Mouse (Mus musculus): Measurements from ENCODE around the gene Fkrp. TPM values are rescaled to one million over a fixed set of nuclear protein-coding genes. Genes with fewer than 3 reads are reported as not detected.

Fkrp gene
- total RNA-seq, 2 experiments from 2014 or later, result 46.2 to 48.0 TPM

DNA sequence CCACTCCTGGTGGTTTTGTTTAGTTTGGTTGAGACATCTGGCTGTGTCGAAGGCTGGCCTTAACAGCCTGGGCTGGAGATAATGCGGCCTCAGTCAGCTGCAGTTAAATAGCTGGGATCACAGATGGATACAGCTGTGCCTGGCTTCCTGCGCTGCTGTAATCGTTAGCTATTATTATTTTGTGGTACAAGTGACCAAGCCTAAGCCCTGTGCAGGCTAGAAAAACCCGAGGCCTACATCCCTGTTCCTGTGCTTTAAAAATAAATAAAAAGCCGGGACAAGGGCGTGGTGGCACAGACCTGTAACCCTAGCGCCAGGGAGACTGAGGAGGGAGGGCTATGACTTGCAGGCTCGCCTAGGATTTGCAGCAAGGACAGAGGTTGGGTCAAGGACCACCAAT lies 7.9 kb downstream of the Fkrp start:
- no peak for DNase-seq (ENCODE audit: low spot score)

GRCm38 (mm10) chr7:16807936-16808335 lies 8.6 kb downstream of the Fkrp start:
- intact Hi-C loops (cut with DNase I), result loop anchor here (2.0 to 5.0 kb wide), 2 partner anchors 61 to 181 kb away; no protein-coding TSS in a partner anchor
- no peak for DNase-seq (ENCODE audit: low spot score)

More for the DNA sequence above, 7.9 kb downstream of the Fkrp start:
- intact Hi-C loops (cut with DNase I), result loop anchor here (2.0 to 5.0 kb wide), 2 partner anchors 62 to 181 kb away; no protein-coding TSS in a partner anchor

DNA sequence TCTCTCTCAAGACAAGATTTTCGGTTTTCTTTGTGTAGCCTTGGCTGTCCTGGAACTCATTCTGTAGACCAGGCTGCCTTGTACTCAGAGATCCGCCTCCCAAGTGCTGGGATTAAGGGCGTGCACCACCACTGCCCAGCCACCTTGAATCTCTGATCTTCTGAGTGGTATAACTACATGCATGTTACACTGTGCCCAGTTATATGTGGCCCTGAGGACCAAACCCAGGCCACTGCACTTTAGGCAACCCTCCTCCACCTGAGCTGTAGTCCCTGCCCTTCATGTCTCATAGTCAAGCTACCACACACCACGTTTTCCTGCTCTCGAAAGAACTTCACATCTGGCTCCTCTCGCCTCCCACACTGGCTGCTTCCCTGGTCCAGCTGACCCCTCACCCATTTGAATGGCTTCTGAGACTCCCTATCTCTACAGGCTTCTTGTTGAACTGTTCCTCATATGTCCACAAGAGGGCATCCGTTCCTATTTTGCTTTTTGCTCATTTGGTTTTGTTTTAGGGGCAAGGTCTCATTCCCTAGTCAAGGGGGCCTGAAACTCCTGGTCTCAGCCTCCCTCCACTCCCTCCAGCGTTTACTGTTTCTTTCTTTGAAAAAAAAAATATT lies 12.0 kb downstream of the Fkrp start:
- no peak for DNase-seq (ENCODE audit: low spot score)
- intact Hi-C loops (cut with DNase I), result loop anchor here (5.0 kb wide), 1 partner anchor 177 kb away; no protein-coding TSS in a partner anchor

GRCm38 (mm10) chr7:16794886-16795285 lies 21.6 kb downstream of the Fkrp start:
- no peak for DNase-seq (ENCODE audit: low spot score)
- intact Hi-C loops (cut with DNase I), result no loop called here

DNA sequence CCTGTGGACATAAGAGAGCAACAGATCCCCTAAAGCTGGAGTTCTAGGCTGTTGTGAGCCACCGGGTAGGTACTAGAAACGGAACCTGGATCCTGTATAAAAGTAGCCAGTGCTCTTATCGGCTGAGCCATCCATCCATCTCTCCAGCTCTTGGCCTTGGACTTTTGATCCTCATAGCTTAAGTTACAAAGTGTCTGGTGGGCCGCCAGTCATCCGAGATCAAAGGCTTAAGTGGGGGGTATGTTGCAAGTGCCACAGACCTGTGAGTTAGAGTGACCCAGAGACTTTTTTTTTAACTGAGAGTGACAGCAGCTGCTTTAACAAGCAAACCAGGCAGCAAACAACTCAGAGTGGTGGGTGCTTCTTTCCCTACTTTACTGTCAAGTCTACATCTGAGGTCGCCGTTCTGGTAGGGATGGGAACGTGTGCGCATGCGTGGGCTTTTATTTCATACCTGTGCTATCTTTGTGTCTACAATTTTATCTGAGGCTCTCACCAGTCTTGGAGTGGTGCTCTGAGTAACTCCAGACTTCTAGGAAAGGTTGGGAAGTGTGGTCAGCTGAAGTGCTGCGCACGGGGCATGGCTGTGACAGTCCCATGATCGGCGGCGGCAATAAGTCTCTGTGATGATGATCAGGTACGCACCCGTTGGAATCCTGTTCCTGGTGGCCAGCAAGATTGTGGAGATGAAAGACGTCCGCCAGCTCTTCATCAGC lies 23.4 kb downstream of the Fkrp start:
- DNase-seq (ENCODE audit: low spot score), result no peak

GRCm38 (mm10) chr7:16792316-16792715 lies 24.2 kb downstream of the Fkrp start:
- no peak for DNase-seq (ENCODE audit: low spot score)
- intact Hi-C loops (cut with DNase I), result no loop called here

More for the DNA sequence above, 23.4 kb downstream of the Fkrp start:
- intact Hi-C loops (cut with DNase I), result no loop called here

DNA sequence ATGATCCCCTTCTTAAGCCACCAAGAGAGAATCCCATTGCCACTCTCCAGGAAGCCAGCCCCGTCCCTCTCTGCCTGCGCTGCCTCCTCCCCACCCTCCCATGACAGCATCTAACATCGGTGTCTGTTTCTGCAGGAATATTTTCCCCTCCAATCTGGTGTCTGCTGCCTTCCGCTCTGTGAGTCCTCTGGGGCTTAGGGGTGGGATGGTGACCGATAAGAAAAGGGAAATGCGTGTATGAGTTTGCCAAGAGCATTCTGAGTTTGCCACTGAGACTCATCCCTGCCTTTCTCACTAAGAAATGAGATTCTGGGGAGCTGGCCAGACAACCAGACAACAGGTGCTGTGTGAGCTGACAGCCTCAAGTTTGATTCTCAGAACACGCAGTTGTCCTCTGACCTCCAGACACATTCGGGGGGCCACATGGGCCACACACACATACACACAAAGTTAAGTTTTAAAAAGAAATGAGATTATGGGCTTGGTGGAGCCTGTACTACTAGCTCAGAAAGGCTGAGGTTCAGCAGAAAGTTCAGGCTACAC lies 30.9 kb downstream of the Fkrp start:
- intact Hi-C loops (cut with DNase I), result no loop called here
- no peak for DNase-seq (ENCODE audit: low spot score)

- DNase-seq (ENCODE audit: low spot score), result no peak
- intact Hi-C loops (cut with DNase I), result no loop called here
These were observed 32.0 kb downstream of the Fkrp start for GRCm38 (mm10) chr7:16784498-16784976.

DNA sequence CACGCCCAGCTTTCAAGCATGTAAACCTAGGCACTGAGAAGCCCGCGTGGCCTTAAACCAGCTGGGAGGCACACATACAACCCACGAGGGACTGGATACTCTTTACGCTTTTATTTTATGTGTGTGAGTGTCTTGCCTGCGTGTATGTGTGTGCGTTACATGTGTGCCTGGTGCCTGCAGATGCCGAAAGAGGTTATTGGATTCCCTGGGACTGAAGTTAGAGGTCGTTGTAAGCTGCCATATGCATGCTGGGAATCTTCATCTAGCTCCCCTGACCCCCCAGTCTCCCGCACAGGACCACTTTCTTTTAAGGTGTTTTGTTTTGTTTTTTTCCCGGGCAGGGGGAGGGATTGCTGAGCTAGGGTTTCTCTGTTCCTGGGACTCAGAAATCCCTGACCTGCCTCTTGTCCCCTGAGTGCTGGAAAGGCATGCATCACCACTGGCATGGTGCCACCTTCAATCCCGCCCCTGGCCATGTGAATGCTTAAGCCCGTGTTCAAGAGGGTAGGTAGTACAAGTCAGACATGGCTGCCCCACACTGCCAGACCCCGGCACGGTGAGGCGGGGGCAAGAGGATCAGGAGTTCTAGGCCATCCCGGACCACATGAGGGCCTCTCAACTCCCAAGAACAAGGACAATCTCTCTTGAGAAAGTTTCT lies 32.6 kb downstream of the Fkrp start:
- DNase-seq (ENCODE audit: low spot score), result peak; percentile 31
- intact Hi-C loops (cut with DNase I), result loop anchor here (2.0 kb wide), 1 partner anchor 23 kb away; no protein-coding TSS in a partner anchor

- intact Hi-C loops (cut with DNase I), result loop anchor here (2.0 kb wide), 1 partner anchor 22 kb away; no protein-coding TSS in a partner anchor
- no peak for DNase-seq (ENCODE audit: low spot score)
These were observed 33.3 kb downstream of the Fkrp start for GRCm38 (mm10) chr7:16783224-16783688.

- DNase-seq (ENCODE audit: low spot score), result no peak
- intact Hi-C loops (cut with DNase I), result loop anchor here (2.0 kb wide), 1 partner anchor 22 kb away; no protein-coding TSS in a partner anchor
These were observed 33.9 kb downstream of the Fkrp start for GRCm38 (mm10) chr7:16782555-16783125.

DNA sequence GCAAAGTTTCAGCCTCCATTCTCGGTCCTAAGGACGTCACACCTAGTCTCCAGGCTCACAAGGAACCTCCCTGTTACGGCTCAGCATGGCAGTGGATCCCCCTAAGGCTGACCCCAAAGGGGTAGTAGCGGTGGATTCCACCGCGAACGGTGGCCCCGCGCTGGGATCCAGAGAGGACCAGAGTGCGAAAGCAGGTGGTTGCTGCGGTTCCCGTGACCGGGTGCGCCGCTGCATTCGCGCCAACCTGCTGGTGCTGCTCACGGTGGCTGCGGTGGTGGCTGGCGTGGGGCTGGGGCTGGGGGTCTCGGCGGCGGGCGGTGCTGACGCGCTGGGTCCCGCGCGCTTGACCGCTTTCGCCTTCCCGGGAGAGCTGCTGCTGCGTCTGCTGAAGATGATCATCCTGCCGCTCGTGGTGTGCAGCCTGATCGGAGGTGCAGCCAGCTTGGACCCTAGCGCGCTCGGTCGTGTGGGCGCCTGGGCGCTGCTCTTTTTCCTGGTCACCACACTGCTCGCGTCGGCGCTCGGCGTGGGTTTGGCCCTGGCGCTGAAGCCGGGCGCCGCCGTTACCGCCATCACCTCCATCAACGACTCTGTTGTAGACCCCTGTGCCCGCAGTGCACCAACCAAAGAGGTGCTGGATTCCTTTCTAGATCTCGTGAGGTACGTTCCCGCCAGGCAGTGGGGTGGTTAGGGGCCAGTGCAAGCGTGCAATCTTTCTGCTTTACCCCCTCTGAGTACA lies 34.5 kb downstream of the Fkrp start:
- DNase-seq (ENCODE audit: low spot score), result no peak
- intact Hi-C loops (cut with DNase I), result loop anchor here (2.0 kb wide), 2 partner anchors 21 to 35 kb away; no protein-coding TSS in a partner anchor

GRCm38 (mm10) chr7:16781555-16781815 lies 35.0 kb downstream of the Fkrp start:
- intact Hi-C loops (cut with DNase I), result loop anchor here (2.0 kb wide), 1 partner anchor 35 kb away; no protein-coding TSS in a partner anchor

GRCm38 (mm10) chr7:16780825-16781554 lies 35.5 kb downstream of the Fkrp start, which contains the start of gene Slc1a5:
Gene Slc1a5, plus strand, starts transcription at chr7:16781340.
- intact Hi-C loops (cut with DNase I), result loop anchor here (2.0 kb wide), 1 partner anchor 34 kb away; no protein-coding TSS in a partner anchor
- DNase-seq (ENCODE audit: low spot score), result peak; percentile 88

More at GRCm38 (mm10) chr7:16781555-16781815, 35.0 kb downstream of the Fkrp start:
- no peak for DNase-seq (ENCODE audit: low spot score)

- intact Hi-C loops (cut with DNase I), result loop anchor here (2.0 kb wide), 1 partner anchor 33 kb away; no protein-coding TSS in a partner anchor
- peak; percentile 73 for DNase-seq (ENCODE audit: low spot score)
These were observed 36.5 kb downstream of the Fkrp start for GRCm38 (mm10) chr7:16780076-16780475.

- DNase-seq (ENCODE audit: low spot score), result no peak
- intact Hi-C loops (cut with DNase I), result no loop called here
These were observed 40.6 kb downstream of the Fkrp start for GRCm38 (mm10) chr7:16775888-16776287.

DNA sequence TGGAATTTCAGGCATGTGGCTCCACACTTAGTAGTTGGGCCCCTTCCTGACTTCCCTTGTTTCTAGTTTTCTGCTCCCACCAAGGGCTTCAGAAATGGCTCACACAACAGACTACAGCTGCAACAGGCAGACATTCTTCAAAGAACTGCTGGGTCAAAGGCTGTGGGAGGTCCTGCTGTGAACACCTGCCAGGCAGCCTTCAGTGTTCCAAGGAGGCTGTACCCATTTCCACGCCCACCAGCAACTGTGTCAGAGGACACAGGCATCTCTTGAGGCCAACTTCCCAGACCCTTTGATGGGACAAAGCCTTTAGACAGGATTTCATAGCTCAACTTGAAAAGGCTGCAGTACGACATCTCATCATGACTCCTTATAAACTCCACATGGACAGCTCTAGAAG lies 50.1 kb downstream of the Fkrp start:
- intact Hi-C loops (cut with DNase I), result no loop called here
- DNase-seq (ENCODE audit: low spot score), result no peak

Measured in heart, postnatal 25 days (tissue).